Mouse (Mus musculus) embryonic facial prominence, embryonic 11.5 days (tissue): ENCODE data around the gene Zfp664. TPM values are rescaled to one million over a fixed set of nuclear protein-coding genes. Genes with fewer than 3 reads are reported as not detected.

ENCODE experiments used
- ATAC-seq: fragments of 200-750 bp; cut with Nextera tagmentation; replicated peaks from 2 replicates; pipeline ENCODE4 v1.8.0; 2017; ENCODE audit warnings: low read depth; ENCODE audit not compliant: insufficient number of reproducible peaks, low FRiP score, low TSS enrichment
- DNase-seq: peaks from one replicate; pipeline ENCODE4 v3.0.0-alpha.2; 2015; ENCODE audit warnings: low spot score
- H3K27ac ChIP-seq: fragments of 300-500 bp; sonication (generic); replicated peaks from 2 replicates; pipeline ENCODE4 v1.5.1; 2014; ENCODE audit warnings: mild to moderate bottlenecking, low read depth, low read length, control low read depth
- H3K27me3 ChIP-seq: fragments of 300-500 bp; sonication (generic); 2 replicates; pipeline ENCODE4 v1.6.1; 2014; ENCODE audit warnings: mild to moderate bottlenecking, low read length, moderate library complexity, mixed read lengths; ENCODE audit not compliant: control insufficient read depth, insufficient read depth
- H3K36me3 ChIP-seq: fragments of 300-500 bp; sonication (generic); replicated peaks from 2 replicates; pipeline ENCODE4 v1.6.1; 2014; ENCODE audit warnings: low read depth, mild to moderate bottlenecking, low read length, moderate library complexity, mixed read lengths; ENCODE audit not compliant: control insufficient read depth, insufficient read depth
- H3K4me1 ChIP-seq: fragments of 300-500 bp; sonication (generic); 2 replicates; pipeline ENCODE4 v1.6.1; 2014; ENCODE audit warnings: low read length, mixed read lengths; ENCODE audit not compliant: control insufficient read depth, insufficient read depth
- H3K4me2 ChIP-seq: fragments of 300-500 bp; sonication (generic); 2 replicates; pipeline ENCODE4 v1.6.1; 2014; ENCODE audit warnings: low read depth, mild to moderate bottlenecking, control low read depth, low read length, moderate library complexity
- H3K4me3 ChIP-seq: fragments of 300-500 bp; sonication (generic); 2 replicates; pipeline ENCODE4 v1.5.1; 2014; ENCODE audit warnings: low read depth, low read length, control low read depth
- H3K9ac ChIP-seq: fragments of 300-500 bp; sonication (generic); replicated peaks from 2 replicates; pipeline ENCODE4 v1.6.1; 2014; ENCODE audit warnings: mild to moderate bottlenecking, control low read depth, low read length
- H3K9me3 ChIP-seq: fragments of 300-500 bp; sonication (generic); replicated peaks from 2 replicates; pipeline ENCODE4 v1.6.1; 2016; ENCODE audit warnings: mild to moderate bottlenecking, low read length, inconsistent platforms, mixed read lengths; ENCODE audit not compliant: control insufficient read depth
- WGBS: fragments of 180-500 bp; shearing (Covaris S2); extraction: QIAGEN DNeasy Blood & Tissue Kit; methylation state at CpG from one replicate; pipeline ENCODE4 v1.1.7; 2014; 5-methylcytosine and 5-hydroxymethylcytosine counted together
- polyA plus RNA-seq: library from polyadenylated mRNA; unstranded; fragments of >200 nt; fragmentation: Nextera tagmentation; extraction: Ambion mirVana; gene quantifications from 2 replicates; pipeline ENCODE4 v1.2.1, GENCODE M21; 2014

The Zfp664 gene
- polyA plus RNA-seq, 1 experiment from 2014 or later, result 126 TPM

DNA sequence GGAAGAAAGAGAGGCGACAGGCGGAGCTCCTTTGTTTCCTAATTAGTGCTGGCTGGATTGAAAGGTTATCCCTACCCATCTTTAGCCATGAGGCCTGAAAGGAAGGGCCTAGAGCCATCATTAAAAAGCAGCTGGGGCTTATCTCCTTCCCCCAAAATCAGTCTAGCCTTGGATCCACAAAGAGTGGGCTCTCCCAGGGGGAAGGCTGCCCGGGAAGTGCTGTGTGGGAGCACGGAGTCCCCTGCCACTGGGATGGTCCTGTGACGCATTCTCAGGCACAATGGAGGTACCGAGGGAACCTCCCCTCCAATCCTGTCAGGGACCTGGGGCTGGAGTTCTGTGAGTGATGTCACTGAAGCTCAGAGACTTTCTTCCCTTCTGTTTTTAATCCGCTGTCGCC, 68.6 kb downstream of the Zfp664 start:
- Histone ChIP-seq H3K27ac (no peak overlapping the region), H3K4me3 (no peak overlapping the region), H3K9ac (peak overlapping the region; percentile 46; the same call in 1 of the 2 replicates), H3K4me1 (peaks cover 3% of the 10 kb centered on the region; the same call in 1 of the 2 replicates), H3K27me3 (no peaks in the 10 kb centered on the region), H3K4me2 (no peak overlapping the region), H3K36me3 (no peaks in the 10 kb centered on the region), H3K9me3 (no peaks in the 10 kb centered on the region)
- 18% methylated on average over 8 of the region's 8 CpGs for WGBS
- no peak for ATAC-seq
- DNase-seq, result peak; percentile 51

DNA sequence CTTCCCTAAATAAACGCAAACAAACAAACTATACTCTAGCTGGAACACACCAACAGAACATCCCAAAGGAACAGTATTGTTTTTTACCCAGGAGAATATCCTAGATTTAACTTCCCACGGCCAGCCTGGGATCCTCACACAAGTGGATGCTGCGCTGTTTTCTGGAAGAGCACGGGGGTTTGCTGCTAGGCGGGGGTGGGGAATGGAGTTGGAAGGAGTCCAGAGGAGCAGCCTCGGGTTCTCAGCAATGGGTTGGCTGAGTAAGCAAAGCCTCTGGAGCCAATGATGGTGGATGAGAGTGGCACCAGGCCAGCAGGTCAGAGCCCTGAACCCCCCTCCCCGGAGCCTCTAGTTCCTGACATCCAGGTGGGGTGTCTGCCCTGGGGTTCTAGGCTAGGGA, 72.1 kb downstream of the Zfp664 start:
- no peak overlapping the region for H3K4me3 ChIP-seq
- H3K27me3 ChIP-seq, result no peaks in the 10 kb centered on the region
- H3K27ac ChIP-seq, result no peak overlapping the region
- H3K9me3 ChIP-seq, result no peaks in the 10 kb centered on the region
- DNase-seq, result no peak
- peaks cover 3% of the 10 kb centered on the region; the same call in 1 of the 2 replicates for H3K4me1 ChIP-seq
- no peak overlapping the region for H3K9ac ChIP-seq
- WGBS, result 77% methylated on average over 7 of the region's 7 CpGs
- no peak for ATAC-seq
- H3K36me3 ChIP-seq, result no peaks in the 10 kb centered on the region
- H3K4me2 ChIP-seq, result no peak overlapping the region

- peak; percentile 82 for ATAC-seq
- H3K4me3 ChIP-seq, result no peak overlapping the region
These were observed 80.8 kb downstream of the Zfp664 start for GRCm38 (mm10) chr5:124943181-124943792.

DNA sequence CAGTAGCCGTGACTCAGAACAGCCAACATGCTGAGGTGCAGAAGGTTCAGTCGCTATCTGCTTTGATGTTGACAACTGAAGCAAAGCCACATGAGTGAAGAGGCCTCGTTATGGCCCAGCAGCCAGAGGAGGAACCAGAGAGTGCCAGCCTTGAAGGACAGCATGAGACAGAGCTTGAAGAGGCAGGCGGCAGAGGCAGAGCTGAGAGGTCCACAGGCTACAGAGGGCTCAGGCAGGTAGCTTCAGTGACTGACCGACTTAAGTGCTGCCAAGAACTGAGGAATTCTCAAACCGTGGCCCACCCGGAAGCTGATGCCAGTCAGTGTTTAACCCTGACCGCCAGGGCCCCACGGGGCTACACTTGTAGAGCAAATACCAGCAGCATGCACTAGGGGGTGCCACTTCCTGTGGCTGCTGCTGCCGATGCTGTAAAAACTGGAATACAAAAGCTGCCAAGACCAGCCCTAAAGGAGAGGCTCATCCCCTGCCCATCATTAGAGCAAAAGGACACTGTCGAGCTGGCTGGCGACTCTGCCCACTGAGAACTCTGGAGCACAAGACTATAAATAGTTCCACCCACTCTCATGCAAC, 81.4 kb downstream of the Zfp664 start:
- no peak overlapping the region for H3K4me3 ChIP-seq
- no peak overlapping the region for H3K4me2 ChIP-seq
- no peak for ATAC-seq
- H3K9me3 ChIP-seq, result no peaks in the 10 kb centered on the region
- DNase-seq, result peak; percentile 40
- no peaks in the 10 kb centered on the region for H3K36me3 ChIP-seq
- H3K4me1 ChIP-seq, result no peaks in the 10 kb centered on the region
- no peak overlapping the region for H3K9ac ChIP-seq
- H3K27ac ChIP-seq, result no peak overlapping the region
- 66% methylated on average over 12 of the region's 12 CpGs for WGBS
- no peaks in the 10 kb centered on the region for H3K27me3 ChIP-seq

More at GRCm38 (mm10) chr5:124943181-124943792, 80.8 kb downstream of the Zfp664 start:
- H3K27ac ChIP-seq, result no peak overlapping the region
- WGBS, result 75% methylated on average over 12 of the region's 12 CpGs
- H3K4me1 ChIP-seq, result no peaks in the 10 kb centered on the region
- H3K27me3 ChIP-seq, result no peaks in the 10 kb centered on the region
- no peak overlapping the region for H3K4me2 ChIP-seq
- H3K9me3 ChIP-seq, result no peaks in the 10 kb centered on the region
- H3K9ac ChIP-seq, result no peak overlapping the region
- no peak for DNase-seq
- H3K36me3 ChIP-seq, result no peaks in the 10 kb centered on the region

DNA sequence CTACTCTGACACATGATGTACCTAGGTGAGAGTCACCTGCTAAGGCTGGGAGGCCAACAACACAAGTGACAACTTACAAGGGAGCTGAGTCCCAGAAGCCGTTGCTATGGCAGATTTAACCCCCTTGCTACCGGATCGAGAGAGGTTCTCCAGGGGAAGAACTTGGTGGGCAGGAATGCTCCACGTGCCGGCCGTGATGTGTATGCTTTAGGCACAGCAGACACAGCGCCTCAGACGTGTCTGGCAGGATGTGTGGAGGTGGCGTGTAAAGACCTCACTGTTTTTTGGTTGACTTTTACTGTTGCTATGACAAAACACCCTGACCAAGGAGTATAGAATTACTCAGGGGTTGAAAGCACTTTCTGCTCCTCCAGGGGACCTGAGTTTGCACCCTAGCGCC, 81.9 kb downstream of the Zfp664 start:
- DNase-seq (no peak), ATAC-seq (no peak)
- Histone ChIP-seq H3K9me3 (no peaks in the 10 kb centered on the region), H3K4me3 (no peak overlapping the region), H3K27ac (no peak overlapping the region), H3K9ac (no peak overlapping the region), H3K36me3 (no peaks in the 10 kb centered on the region), H3K27me3 (no peaks in the 10 kb centered on the region), H3K4me2 (no peak overlapping the region), H3K4me1 (no peaks in the 10 kb centered on the region)
- WGBS, result 83% methylated on average over 10 of the region's 10 CpGs

DNA sequence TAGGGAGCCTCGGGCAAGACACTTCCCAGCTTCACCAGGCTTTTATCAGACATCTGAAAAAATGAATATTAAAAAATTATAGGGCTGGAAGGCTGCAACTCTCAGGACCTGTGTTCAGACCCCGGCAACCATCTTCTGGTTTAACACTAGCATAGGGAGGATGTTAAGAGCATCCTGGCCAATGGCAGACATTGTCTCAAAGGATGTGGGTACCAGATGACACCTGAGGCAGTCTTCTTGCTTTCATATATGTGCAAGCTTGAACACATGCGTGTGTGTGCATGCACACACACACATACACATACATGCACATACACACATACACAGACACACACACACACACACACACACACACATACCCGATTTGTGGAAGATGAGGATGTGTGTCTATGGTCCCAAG, 82.6 kb downstream of the Zfp664 start:
- H3K4me2 ChIP-seq, result no peak overlapping the region
- H3K36me3 ChIP-seq, result no peaks in the 10 kb centered on the region
- WGBS, result 83% methylated on average over 4 of the region's 4 CpGs
- no peaks in the 10 kb centered on the region for H3K4me1 ChIP-seq
- H3K4me3 ChIP-seq, result no peak overlapping the region
- H3K27me3 ChIP-seq, result no peaks in the 10 kb centered on the region
- H3K9ac ChIP-seq, result no peak overlapping the region
- no peaks in the 10 kb centered on the region for H3K9me3 ChIP-seq
- H3K27ac ChIP-seq, result no peak overlapping the region
- ATAC-seq (no peak), DNase-seq (no peak)

GRCm38 (mm10) chr5:124950623-124951278, 88.3 kb downstream of the Zfp664 start:
- Histone ChIP-seq H3K27me3 (no peaks in the 10 kb centered on the region), H3K4me1 (peaks cover 3% of the 10 kb centered on the region; the same call in 1 of the 2 replicates), H3K9me3 (no peaks in the 10 kb centered on the region), H3K27ac (peak overlapping the region; percentile 35; the same call in 1 of the 2 replicates), H3K4me2 (no peak overlapping the region), H3K4me3 (no peak overlapping the region), H3K9ac (peak overlapping the region; percentile 22; the same call in 1 of the 2 replicates), H3K36me3 (no peaks in the 10 kb centered on the region)
- DNase-seq (no peak), ATAC-seq (no peak)
- 39% methylated on average over 13 of the region's 13 CpGs for WGBS

- H3K36me3 ChIP-seq, result no peaks in the 10 kb centered on the region
- peaks cover 3% of the 10 kb centered on the region; the same call in 1 of the 2 replicates for H3K4me1 ChIP-seq
- no peak overlapping the region for H3K4me2 ChIP-seq
- peak overlapping the region; percentile 35; the same call in 1 of the 2 replicates for H3K27ac ChIP-seq
- H3K4me3 ChIP-seq, result no peak overlapping the region
- no peak for DNase-seq
- peak overlapping the region; percentile 22; the same call in 1 of the 2 replicates for H3K9ac ChIP-seq
- H3K27me3 ChIP-seq, result no peaks in the 10 kb centered on the region
- H3K9me3 ChIP-seq, result no peaks in the 10 kb centered on the region
- no peak for ATAC-seq
- 65% methylated on average over 17 of the region's 17 CpGs for WGBS
These were observed 88.8 kb downstream of the Zfp664 start for GRCm38 (mm10) chr5:124951333-124951732.
